Mouse (Mus musculus) hindbrain, embryonic 10.5 days (tissue): ENCODE results near the gene Sec24b. TPM values are rescaled to one million over a fixed set of nuclear protein-coding genes. Genes with fewer than 3 reads are reported as not detected.

ENCODE experiments used
- DNase-seq: peaks from one replicate; pipeline ENCODE4 v3.0.0-alpha.2; 2017; ENCODE audit warnings: low spot score
- H3K27ac ChIP-seq: fragments of 300-500 bp; sonication (generic); 2 replicates; pipeline ENCODE4 v1.5.1; 2016; ENCODE audit warnings: mild to moderate bottlenecking, moderate library complexity
- H3K27me3 ChIP-seq: fragments of 300-500 bp; sonication (generic); 2 replicates; pipeline ENCODE4 v1.6.1; 2016; ENCODE audit warnings: mild to moderate bottlenecking; ENCODE audit not compliant: poor library complexity, insufficient read depth, severe bottlenecking
- H3K36me3 ChIP-seq: fragments of 300-500 bp; sonication (generic); 2 replicates; pipeline ENCODE4 v1.6.1; 2016; ENCODE audit warnings: mild to moderate bottlenecking, moderate library complexity
- H3K4me1 ChIP-seq: fragments of 300-500 bp; sonication (generic); replicated peaks from 2 replicates; pipeline ENCODE4 v1.6.1; 2016; ENCODE audit warnings: mild to moderate bottlenecking
- H3K4me3 ChIP-seq: fragments of 300-500 bp; sonication (generic); 2 replicates; pipeline ENCODE4 v1.5.1; 2016; ENCODE audit warnings: mild to moderate bottlenecking, moderate library complexity
- H3K9me3 ChIP-seq: fragments of 300-500 bp; sonication (generic); 2 replicates; pipeline ENCODE4 v1.6.1; 2016; ENCODE audit warnings: mild to moderate bottlenecking, moderate library complexity
- WGBS: fragments of 180-500 bp; shearing (Covaris S2); methylation state at CpG from one replicate; pipeline ENCODE4 v1.1.7; 2016; 5-methylcytosine and 5-hydroxymethylcytosine counted together
- polyA plus RNA-seq: library from polyadenylated mRNA; unstranded; fragments of >200 nt; fragmentation: Nextera tagmentation; extraction: Ambion mirVana; gene quantifications from 2 replicates; pipeline ENCODE4 v1.2.1, GENCODE M21; 2016

Gene Sec24b
- polyA plus RNA-seq, 1 experiment from 2014 or later: 38.3 TPM

DNA sequence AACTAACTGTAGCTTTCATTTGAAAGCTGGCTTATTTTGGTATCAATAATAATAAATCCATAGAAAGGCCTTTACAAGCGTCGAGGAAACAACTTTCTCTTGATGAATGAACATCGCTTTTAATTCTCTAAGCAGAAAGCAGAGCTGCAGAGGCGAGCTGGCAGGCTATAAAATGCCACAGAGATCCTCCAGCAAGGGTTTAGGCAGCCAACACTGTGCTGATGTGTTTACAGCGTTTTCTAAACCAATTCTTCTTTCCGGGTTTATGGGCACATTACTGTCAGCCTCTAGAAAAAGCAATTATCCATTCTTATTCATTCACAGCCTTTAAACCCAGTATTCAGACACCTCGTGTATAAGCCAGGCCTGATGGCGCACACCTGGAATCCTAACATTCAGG is 98.8 kb downstream of the Sec24b start:
- no peak for DNase-seq
- WGBS: 85% methylated on average over 8 of the region's 8 CpGs
- Histone ChIP-seq H3K9me3 (no peaks in the 10 kb centered on the region), H3K27me3 (peaks cover 2% of the 10 kb centered on the region; the same call in 1 of the 2 replicates), H3K36me3 (no peaks in the 10 kb centered on the region), H3K27ac (no peak overlapping the region), H3K4me1 (no peaks in the 10 kb centered on the region), H3K4me3 (no peak overlapping the region)

DNA sequence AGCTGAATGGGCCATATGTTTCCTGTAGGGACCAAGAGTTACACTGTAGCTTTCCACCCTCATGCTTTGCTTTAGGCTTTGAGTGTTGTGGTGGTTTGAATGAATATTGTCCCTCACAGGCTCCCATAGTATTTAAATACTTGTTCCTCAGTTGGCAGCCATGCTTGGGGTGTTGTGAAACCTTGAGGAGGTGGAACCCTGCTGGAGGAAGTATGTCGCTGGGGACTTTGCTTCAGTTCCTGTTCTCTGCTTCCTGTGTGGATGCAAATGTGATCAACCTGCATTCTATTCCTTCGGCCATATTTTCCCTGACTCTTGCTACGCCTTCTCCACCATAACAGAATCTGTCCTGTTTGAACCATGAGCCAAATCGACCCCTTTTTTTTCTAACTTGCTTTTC is 108.1 kb downstream of the Sec24b start:
- Histone ChIP-seq H3K27me3 (no peaks in the 10 kb centered on the region), H3K4me1 (no peaks in the 10 kb centered on the region), H3K27ac (no peak overlapping the region), H3K4me3 (no peak overlapping the region), H3K9me3 (no peaks in the 10 kb centered on the region), H3K36me3 (no peaks in the 10 kb centered on the region)
- no peak for DNase-seq
- WGBS: 85% methylated on average over 4 of the region's 4 CpGs

DNA sequence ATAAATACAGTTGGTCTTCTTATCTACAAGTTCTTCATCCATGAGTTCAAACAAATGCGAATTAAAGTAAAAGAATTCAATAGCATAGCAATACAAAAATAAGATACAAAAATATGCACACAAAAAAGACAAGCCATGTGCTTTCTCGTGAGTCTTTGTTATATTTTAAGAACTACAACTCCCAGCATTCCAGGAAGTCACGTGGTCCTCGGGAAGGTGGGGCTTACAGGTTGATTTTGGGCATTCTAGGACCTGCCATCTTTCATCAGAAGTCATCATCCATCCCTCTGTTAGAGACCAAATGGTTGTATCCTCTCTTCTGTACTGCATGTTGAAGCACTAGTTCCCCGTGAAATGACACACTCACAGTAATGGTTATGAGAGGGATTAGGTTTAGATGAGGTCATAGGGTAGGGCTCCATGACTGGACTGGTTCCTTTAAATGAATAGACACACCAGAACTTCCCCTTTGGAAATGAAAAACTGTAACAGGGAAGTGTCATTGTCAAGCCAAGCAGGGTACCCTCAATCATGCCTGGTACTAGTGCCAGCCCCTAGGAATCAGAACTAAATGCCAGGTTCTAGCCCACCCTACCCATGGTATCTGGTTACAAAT is 112.1 kb downstream of the Sec24b start:
- no peak for DNase-seq
- Histone ChIP-seq H3K4me3 (no peak overlapping the region), H3K9me3 (no peaks in the 10 kb centered on the region), H3K27me3 (no peaks in the 10 kb centered on the region), H3K4me1 (no peaks in the 10 kb centered on the region), H3K36me3 (no peaks in the 10 kb centered on the region), H3K27ac (no peak overlapping the region)
- WGBS: 82% methylated on average over 5 of the region's 5 CpGs

DNA sequence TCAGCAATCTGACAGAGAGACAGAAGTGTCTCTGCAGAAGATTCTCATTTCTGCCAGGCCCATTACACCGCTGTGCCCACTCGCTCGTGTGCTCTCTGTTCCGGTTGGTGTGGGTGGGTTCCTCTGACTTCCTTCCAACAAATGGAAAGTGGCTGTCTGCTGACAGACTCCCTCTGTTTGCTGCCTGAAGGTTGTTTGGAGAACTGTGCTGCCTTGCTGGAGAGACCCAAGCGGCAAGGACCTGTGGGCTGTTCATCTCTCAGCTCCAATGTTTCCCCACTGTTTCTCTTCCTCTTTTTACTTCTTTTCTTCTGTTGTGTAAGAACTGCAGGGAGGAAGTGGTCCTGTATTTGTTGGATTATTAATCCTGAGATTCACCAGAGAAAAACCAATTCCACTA is 113.0 kb downstream of the Sec24b start:
- Histone ChIP-seq H3K36me3 (no peaks in the 10 kb centered on the region), H3K4me3 (no peak overlapping the region), H3K4me1 (no peaks in the 10 kb centered on the region), H3K27me3 (no peaks in the 10 kb centered on the region), H3K27ac (no peak overlapping the region), H3K9me3 (no peaks in the 10 kb centered on the region)
- DNase-seq: no peak
- 87% methylated on average over 5 of the region's 5 CpGs for WGBS

DNA sequence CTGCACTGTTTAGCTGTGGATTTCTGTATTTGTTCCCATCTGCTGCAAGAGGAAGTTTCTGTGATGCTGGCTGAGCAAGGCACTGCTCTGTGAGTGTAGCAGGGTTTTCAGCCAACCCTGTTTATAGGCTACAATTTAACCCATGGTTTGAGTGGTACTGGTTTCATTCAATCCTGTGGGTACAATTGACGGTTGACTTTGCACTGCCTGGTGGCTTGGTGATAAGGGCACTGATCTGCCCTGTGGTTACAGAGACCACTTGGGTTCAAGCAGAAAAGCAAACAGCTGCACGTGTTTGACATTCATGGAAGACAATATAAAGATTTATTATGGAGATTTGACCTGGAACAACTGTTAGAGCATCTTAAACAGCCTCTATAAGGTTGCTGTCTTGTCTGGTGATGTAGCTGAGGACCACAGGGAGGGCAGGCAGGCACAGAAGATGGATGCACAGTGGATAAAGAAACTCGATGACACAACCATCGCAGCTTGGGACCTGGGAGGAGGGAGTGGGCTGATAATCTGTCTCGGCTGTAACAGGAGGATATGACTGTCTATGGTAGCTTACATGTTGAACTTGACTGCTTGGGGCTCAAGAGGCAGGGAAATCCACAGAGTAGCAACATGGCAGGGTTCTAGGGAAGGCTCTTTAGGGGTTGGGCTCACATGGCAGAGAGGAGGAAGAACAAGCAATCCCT is 115.0 kb downstream of the Sec24b start:
- Histone ChIP-seq H3K27me3 (no peaks in the 10 kb centered on the region), H3K27ac (no peak overlapping the region), H3K9me3 (no peaks in the 10 kb centered on the region), H3K36me3 (no peaks in the 10 kb centered on the region), H3K4me3 (no peak overlapping the region), H3K4me1 (no peaks in the 10 kb centered on the region)
- no peak for DNase-seq
- WGBS: 84% methylated on average over 5 of the region's 5 CpGs

DNA sequence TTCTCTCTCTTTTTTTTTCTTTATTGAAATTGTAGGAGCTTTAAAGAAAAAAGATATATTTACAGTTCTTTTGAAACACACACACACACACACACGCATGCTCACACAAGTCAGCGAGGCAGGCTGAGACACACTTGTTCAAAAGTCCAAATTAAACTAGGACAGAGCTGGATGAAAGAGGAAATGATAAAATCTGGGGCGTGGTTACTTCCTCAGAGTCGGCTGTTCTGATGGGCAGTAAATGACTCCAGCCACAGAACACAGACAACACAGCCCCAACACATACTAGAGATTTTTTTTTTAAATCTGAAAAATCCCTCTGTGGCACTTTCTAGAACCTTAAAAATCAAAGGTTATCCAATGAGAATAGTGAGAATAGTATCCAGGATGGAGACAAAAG is 117.5 kb downstream of the Sec24b start:
- Histone ChIP-seq H3K27me3 (no peaks in the 10 kb centered on the region), H3K9me3 (no peaks in the 10 kb centered on the region), H3K27ac (no peak overlapping the region), H3K4me1 (no peaks in the 10 kb centered on the region), H3K36me3 (no peaks in the 10 kb centered on the region), H3K4me3 (no peak overlapping the region)
- 85% methylated on average over 4 of the region's 4 CpGs for WGBS
- no peak for DNase-seq

DNA sequence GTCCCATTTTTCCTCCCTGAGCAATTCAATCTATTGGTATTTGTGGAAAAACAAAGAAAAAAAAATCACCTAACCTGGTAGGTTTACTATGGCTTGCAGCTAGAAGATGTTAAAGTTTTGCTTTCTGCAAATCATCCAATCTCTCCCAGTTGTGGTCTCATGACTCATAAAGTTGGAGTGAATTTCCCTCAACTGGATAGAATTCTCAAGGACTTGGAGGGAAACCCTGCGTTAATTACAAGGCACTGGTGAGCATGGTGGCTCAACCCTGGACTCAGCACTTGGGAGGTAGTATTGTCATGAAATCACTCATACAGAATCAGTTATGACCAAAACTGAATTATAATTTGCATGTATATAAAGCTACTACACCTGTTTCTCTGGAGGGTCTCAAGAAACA is 120.1 kb downstream of the Sec24b start:
- H3K27ac ChIP-seq: no peak overlapping the region
- 98% methylated on average over 1 of the region's 1 CpGs for WGBS
- H3K36me3 ChIP-seq: no peaks in the 10 kb centered on the region

DNA sequence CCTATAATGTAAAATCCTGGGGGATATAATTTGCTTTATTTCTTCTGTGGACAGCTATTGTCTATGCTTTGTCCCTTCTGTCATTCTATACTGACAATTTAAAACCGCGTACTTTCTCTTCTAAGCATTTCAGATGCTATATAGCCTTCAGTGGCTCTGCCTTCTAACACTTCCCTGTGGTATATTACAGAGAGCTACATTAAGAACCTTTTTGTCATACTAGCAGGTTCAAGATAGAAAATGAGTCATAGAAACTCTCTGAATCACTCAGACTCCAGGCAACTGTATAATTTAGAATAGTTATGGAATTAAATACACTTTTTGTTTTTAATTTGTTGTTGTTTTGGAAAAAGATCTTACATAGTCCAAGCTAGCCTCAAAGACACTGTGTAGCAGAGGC is 120.6 kb downstream of the Sec24b start:
- H3K27me3 ChIP-seq: no peaks in the 10 kb centered on the region
- H3K4me1 ChIP-seq: no peaks in the 10 kb centered on the region
- no peak overlapping the region for H3K27ac ChIP-seq
- 94% methylated on average over 2 of the region's 2 CpGs for WGBS
- no peak for DNase-seq
- no peaks in the 10 kb centered on the region for H3K36me3 ChIP-seq
- H3K9me3 ChIP-seq: no peaks in the 10 kb centered on the region
- no peak overlapping the region for H3K4me3 ChIP-seq

More for the DNA sequence above, 120.1 kb downstream of the Sec24b start:
- no peak overlapping the region for H3K4me3 ChIP-seq
- H3K27me3 ChIP-seq: no peaks in the 10 kb centered on the region
- no peaks in the 10 kb centered on the region for H3K9me3 ChIP-seq
- H3K4me1 ChIP-seq: no peaks in the 10 kb centered on the region
- DNase-seq: no peak

DNA sequence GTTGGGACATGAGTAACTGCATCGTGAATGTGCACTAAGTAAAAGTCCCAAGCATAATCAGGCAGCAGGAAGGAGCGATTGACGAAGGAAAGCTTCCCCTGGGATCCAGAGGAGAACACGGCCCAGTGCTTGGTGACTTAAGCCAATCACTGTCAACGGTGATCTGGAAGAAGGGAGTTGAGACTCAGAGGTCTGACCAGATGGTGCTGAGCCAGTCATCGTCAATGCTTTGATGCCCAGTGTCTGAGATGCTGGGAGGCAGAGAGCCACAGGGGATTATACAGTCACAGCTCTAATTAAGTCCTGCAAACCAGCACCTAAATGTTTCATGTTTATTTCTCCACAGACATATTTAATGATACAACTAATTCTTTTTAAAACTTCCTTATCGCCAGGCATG is 122.3 kb downstream of the Sec24b start:
- no peaks in the 10 kb centered on the region for H3K27me3 ChIP-seq
- no peaks in the 10 kb centered on the region for H3K9me3 ChIP-seq
- no peaks in the 10 kb centered on the region for H3K36me3 ChIP-seq
- no peaks in the 10 kb centered on the region for H3K4me1 ChIP-seq
- no peak overlapping the region for H3K27ac ChIP-seq
- no peak for DNase-seq
- WGBS: 60% methylated on average over 7 of the region's 7 CpGs
- H3K4me3 ChIP-seq: no peak overlapping the region

DNA sequence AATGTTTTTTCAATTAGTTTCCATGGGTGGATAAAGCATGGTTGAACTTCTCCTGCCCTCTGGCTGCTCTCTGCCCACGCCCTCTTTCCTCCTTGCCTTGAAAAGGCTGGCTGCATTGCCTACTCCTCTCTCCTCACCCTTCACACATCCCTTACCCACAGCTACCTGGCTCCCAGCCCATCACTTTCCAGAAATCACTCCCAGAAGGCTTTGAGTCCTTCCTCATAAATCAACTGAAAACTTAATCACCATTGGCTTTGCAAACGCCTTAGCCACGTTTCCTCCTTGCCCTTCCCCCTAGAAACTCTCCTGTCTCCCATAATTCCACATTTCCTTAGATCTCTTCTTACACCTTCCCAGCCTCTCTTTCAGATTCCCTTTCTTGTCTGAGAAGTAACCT is 123.5 kb downstream of the Sec24b start:
- 77% methylated on average over 3 of the region's 3 CpGs for WGBS
- no peaks in the 10 kb centered on the region for H3K9me3 ChIP-seq
- H3K4me1 ChIP-seq: no peaks in the 10 kb centered on the region
- no peak overlapping the region for H3K4me3 ChIP-seq
- no peak overlapping the region for H3K27ac ChIP-seq
- no peaks in the 10 kb centered on the region for H3K36me3 ChIP-seq
- DNase-seq: no peak
- no peaks in the 10 kb centered on the region for H3K27me3 ChIP-seq

DNA sequence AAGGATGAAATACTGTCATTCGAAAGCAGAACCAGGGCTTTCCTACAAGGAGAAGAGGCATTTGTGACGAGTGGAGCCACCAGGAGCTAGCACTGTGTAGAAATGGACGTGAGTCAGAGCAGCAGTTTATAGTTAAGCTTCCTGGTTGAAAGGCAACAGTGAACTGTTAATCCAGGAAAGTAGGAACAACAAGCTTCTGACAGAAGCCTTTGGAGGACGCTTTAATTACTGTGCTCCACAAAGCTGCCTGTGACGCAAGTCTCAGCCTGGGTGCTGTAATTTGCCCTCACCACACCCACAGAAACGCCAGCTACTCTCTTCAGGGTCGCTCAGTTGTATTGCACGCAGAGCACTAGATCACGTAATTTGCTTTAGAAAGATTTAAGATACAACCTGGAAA is 124.8 kb downstream of the Sec24b start:
- H3K36me3 ChIP-seq: no peaks in the 10 kb centered on the region
- no peaks in the 10 kb centered on the region for H3K9me3 ChIP-seq
- WGBS: 73% methylated on average over 9 of the region's 9 CpGs
- H3K27ac ChIP-seq: no peak overlapping the region
- no peak for DNase-seq
- H3K4me1 ChIP-seq: no peaks in the 10 kb centered on the region
- no peaks in the 10 kb centered on the region for H3K27me3 ChIP-seq
- H3K4me3 ChIP-seq: no peak overlapping the region
